Mouse (Mus musculus) gastrocnemius, adult 18-20 months (tissue): ENCODE measurements around the gene Polr2l. TPM values are rescaled to one million over a fixed set of nuclear protein-coding genes. Genes with fewer than 3 reads are reported as not detected.
A peak's percentile ranks its signal among the peaks of the same experiment; 100 is the strongest.

ENCODE experiments used
- DNase-seq: peaks from one replicate; pipeline ENCODE4 v3.0.0; 2021; ENCODE audit warnings: low spot score
- total RNA-seq, 2 experiments: library from RNA; stranded (reverse); gene quantifications; 2 replicates each; pipeline ENCODE4 v1.2.3; 2021

The Polr2l gene
- total RNA-seq, 2 experiments from 2014 or later, result 62.0 to 64.3 TPM

DNA sequence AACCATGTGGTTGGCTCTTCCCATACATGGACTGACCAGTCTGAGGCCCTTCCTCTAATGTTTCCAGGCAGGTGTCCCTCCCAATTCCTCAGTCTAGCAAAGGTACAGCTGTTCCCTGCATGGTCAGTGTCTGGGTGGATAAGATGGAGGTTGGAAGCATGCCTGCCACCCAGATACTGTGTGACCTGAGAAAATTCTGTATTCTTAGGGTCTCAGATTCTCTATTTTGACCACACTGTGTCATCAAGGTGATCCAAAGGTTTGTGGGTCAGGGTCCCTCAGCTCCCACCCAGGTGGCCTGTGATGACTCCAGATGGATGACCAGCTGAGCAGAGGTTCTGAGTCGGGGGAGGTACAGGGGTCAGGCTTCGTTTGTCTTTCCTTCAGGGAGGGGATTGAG is 10.3 kb upstream of the Polr2l start:
- no peak for DNase-seq

DNA sequence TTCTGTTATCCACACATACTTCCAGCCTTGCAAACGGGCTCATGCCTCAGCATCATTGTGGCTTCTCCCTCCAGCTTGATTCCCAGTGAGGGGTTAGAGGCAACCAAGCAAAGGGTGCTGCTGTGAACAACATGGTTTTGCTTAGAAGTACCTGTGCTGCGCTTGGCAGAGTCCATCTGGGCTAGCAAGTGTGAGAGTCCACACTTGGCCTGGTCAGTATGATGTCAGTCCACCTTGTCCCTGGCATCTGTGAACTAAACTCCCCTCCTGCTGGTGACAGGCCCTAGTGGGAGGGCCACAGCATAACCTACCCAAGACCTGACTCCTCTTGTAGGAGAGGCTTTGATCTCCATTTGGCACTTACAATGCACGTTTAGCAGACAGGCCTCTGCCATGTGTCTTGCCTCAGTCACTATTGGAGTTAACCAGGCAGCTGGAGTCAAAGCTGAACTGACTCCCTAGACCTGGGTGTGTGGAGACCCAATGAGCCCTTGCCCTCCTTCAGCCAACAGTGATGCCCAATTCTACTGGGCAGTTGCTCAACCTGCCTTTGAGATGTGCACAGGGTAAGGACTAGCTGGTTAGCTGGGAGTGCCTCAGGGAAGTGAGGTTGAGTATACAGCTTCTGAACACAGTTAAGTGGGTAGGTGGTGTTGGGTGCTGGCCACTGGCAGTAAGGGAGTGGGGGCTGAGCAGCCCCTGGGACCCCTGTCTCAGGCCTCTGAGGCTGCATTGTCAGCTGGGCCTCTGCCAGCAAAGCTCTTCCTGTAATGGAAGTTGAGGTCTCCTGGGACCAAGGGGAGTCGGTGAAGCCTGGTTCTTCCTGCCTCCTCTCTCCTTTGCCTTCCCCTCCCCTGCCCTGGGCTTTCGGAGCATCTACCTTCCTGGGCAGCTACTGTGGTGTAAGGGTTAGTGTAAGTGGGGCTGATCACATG is 9.5 kb upstream of the Polr2l start:
- no peak for DNase-seq

- no peak for DNase-seq
Observed at GRCm38 (mm10) chr7:141483114-141483653, 8.3 kb upstream of the Polr2l start.

- no peak for DNase-seq
Observed at GRCm38 (mm10) chr7:141482531-141483024, 7.6 kb upstream of the Polr2l start.

DNA sequence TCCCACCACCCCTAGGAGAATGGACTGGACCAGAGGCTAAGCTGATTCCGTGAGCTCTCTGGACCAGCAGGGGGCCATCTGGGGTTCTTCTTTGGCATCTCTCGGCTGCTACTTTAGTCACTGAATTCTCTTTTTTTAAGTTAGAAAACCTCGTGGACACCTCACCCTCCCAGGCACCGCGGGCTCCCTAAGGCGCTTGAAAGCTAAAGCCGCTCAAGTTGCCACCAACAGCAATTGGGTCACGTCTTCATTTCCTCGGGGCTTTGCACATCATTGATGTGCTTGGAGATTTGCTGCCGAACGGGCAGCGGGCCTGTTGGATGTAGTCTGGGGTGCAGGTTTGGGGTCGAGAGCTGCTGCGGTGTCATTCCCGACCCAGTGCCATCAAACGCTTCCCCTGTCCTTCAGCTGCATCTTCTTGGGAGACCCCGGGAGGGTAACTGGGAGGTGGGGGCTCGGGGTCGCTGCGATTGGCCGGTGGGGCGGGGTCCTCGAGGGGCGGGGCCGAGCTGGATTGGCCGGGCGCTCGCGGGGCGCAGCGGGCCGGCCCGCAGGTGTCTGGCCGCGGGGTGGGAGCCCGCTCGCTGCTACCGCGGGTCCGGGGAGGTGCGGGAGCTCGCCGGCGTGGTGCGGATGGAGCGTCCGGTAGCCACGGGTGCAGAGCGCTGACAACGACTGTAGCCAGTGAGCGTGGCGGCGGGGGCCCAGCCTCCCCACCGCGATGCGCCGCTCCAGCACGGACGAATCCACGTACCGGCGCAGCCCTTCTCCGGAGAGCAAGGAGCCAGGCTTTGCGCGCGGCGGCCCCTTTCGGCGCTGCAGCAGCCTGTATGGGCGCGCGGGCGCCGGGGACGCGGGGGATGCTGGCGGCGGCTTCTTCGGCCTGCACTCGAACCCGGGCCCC is 6.8 kb upstream of the Polr2l start:
- DNase-seq, result peak; percentile 41

GRCm38 (mm10) chr7:141480842-141481497 is 6.0 kb upstream of the Polr2l start:
- peak; percentile 71 for DNase-seq

GRCm38 (mm10) chr7:141478270-141478748 is 3.4 kb upstream of the Polr2l start:
- DNase-seq, result peak; percentile 28

DNA sequence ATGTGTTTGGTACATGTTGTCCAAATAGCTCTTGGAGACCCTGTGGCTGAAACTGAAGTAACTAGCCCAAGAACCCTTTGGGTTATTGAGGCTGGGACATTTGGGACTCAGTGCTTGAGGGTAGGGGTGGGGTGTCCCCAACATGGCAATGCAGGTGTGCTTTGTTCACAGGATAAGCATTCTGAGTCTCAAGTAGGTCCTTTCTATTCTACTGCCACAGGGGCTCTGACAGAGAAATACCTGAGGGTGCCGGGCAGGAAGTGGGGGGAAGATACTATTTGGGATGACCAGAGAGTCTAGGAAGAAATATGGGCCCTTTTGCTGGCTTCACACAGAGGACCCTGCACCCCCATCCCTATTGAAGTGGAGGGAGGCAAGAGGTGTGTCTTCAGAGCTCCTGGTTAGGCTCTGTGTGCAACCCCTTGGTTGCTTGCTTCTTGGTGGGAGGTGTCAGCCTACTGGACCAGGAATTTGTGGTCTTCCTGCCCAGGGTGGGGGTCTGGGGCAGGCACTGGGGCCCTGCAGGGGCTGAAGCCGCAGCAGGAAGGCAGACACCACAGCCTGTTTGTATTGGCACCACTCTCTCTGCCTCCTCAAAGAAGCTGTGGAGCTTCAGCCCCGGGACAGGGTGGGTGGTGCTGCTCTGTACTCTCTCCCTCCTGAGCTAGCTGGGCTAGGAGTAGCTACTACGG is 2.8 kb upstream of the Polr2l start:
- no peak for DNase-seq

DNA sequence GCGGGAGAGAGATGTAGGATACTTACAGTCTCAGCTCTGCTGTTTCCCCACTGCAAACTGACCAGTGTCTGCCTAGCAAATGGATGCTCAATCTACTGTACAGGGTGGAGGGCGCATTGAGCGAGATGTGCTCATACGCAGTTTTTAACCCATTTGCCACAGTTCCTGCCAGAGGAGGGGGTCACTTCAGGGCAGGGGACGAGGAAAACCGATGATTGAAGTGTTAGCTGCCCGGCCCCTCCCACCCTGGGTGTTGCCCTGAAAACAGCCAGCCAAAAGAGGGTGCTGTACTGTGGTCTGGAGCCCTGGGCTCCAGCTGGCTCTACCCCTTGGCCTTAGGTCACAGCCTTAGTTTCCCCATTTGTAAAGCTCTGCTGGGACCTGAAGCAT is 2.0 kb upstream of the Polr2l start:
- DNase-seq, result no peak

DNA sequence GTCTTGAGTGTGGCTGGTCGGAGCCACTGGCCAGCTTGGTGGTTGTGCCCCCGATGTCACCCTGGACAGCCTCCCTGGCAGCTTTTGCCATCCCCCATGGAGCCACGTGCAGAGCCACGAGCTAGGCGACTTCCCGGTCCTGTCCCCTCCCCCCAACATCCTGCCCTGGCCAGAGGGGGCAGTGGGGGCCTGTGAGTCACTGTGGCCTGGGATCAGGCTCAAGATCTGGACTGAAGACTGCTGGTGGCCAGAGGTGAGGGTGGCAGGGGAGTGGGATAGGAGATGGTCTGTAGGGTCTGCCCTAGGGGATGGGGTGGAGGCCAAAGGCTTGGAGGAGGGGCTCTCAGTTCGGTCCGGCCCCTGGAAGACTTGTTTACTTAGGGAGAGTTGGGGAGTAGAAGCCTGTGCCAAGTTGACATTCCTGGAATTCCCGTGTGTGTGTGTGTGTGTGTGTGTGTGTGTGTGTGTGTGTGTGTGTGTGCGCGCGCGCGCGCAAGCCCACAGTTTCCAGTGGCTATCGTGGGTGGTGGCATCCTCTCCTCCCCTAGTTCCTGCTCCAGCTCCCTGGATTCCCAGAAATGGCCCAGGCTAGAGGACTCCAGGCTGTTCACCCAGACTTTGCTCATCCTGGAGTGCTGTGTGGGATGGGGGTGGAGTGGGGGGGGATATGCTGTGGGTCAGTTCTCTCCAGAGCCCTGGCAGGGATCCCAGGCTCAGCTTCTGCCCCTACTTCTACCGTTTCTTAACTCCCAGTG is 1.5 kb upstream of the Polr2l start:
- peak; percentile 82 for DNase-seq

DNA sequence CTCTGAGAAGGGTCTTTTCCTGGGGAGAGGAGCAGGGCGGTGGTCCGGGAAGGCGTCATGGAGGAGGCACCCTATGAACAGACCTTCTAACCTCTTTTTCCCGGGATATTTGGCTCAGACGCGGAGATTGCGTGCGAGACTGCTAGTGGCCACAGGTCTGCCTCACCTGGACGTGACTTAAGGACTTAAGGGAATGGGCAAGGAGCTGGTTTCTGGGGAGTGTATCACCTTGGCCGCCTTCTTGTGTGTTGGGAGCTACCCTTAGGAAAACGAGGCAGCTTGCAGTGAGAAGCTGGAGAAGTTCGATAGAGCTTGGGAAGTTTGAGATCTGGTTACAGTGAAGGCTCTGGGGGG is 850 bp upstream of the Polr2l start:
- no peak for DNase-seq

- no peak for DNase-seq
Observed at GRCm38 (mm10) chr7:141474160-141474559, 772 bp downstream of the Polr2l start.

- DNase-seq, result no peak
Observed at GRCm38 (mm10) chr7:141472763-141473162, 2.2 kb downstream of the Polr2l start.

DNA sequence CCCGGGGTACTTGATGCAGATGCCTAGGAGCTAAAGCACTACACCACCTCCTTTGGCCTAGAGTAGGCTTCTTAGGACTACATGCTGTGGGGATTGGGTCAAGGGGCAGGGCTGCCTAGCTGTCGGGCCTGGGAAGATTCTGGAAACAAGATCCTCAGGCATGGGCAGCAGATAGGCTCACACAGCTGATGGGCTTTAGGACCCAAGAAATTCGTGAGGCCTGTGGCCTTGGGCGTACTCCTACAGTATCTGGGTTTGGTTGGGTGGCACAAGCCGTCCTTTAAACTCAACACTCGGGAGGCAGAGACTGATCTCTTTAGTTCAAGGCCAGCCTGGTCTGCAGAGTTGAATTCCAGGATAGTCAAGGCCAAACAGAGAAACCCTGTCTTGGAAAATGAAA is 2.7 kb downstream of the Polr2l start:
- DNase-seq, result no peak

- no peak for DNase-seq
Observed at GRCm38 (mm10) chr7:141471236-141471635, 3.7 kb downstream of the Polr2l start.

DNA sequence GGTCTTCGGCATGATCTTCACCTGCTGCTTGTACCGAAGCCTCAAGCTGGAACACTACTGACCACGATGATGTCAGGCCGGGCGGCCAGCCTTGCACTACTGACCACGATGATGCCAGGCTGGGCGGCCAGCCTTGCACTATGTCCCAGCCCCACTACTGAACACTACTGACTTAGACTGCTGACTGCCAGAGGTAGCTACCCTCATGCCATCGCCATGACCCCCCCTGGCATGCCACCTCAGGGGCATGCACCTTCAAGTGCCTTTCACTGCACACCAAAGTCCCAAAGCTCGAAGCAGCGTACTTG is 4.3 kb downstream of the Polr2l start:
- DNase-seq, result no peak

DNA sequence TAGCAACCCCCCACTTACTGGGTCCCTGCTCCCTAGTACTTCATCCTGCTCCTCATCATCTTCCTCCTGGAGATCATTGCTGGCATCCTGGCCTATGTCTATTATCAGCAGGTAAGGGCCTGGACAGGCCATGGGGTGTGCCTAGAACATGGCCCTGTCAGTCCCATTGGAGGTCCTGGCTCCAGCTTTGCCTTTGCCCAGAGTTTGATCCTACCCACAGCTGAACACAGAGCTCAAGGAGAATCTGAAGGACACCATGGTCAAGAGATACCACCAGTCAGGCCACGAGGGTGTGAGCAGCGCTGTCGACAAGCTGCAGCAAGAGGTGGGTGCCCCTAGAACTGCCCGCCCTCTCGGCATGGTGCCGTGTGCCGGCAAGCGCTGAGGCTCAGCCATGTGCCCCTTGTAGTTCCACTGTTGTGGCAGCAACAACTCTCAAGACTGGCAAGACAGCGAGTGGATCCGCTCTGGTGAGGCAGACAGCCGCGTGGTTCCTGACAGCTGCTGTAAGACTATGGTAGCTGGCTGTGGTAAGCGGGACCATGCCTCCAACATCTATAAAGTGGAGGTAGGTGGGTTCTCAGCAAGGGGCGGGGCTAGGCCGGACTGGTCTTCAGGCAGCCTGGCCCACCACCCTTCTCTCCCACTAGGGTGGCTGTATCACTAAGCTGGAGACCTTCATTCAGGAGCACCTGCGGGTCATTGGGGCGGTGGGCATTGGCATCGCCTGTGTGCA is 4.9 kb downstream of the Polr2l start:
- no peak for DNase-seq

DNA sequence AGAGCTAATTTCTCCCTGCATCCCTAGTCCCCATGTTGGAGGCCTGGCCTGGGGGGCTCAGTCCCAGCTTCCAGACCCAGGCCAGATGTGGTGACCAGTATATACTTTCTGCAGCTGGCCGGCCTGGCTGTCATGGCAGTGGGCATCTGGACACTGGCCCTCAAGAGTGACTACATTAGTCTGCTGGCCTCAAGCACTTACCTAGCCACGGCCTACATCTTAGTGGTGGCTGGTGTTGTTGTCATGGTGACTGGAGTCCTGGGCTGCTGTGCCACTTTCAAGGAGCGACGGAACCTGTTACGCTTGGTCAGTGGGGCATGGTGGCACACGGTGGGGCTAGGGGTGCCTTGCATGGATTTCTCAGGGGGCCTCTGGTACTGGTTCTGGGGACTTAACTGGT is 5.6 kb downstream of the Polr2l start:
- DNase-seq, result no peak

DNA sequence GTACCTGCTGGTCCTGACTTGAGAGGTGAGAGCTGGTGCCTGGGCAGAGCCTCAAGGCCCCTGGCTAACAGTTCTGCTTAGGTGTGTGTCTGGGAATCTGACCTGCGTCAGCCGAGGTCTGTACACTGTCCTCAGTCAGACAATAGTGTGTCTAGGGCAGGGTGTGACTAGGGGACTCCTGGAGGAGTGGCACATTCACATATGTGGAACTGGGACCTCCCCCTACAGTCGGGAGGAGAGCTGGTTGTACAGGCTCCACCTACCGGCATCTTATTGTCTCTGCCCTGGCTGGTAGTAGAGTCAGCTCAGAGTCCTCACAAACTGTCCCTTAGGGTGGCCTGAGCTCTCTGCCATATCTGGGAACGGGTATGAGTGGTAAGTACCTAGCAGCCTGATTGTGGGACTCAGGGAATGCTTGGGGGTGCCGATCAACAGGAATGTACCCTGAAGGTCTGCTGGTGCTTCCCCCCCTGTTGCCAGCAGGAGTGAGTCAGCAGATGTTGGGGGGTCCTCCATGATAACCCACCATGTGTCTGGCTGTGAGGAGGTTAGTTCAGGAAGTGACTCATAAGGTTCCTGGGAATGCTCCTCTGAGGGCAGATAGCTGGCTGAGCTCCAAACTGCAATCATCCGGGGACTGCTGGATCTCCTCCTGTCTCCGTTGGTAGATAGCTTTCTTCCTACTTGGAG is 6.3 kb downstream of the Polr2l start:
- peak; percentile 67 for DNase-seq
